Mouse (Mus musculus): ENCODE results near the gene Gabrr1.

Gene Gabrr1

DNA sequence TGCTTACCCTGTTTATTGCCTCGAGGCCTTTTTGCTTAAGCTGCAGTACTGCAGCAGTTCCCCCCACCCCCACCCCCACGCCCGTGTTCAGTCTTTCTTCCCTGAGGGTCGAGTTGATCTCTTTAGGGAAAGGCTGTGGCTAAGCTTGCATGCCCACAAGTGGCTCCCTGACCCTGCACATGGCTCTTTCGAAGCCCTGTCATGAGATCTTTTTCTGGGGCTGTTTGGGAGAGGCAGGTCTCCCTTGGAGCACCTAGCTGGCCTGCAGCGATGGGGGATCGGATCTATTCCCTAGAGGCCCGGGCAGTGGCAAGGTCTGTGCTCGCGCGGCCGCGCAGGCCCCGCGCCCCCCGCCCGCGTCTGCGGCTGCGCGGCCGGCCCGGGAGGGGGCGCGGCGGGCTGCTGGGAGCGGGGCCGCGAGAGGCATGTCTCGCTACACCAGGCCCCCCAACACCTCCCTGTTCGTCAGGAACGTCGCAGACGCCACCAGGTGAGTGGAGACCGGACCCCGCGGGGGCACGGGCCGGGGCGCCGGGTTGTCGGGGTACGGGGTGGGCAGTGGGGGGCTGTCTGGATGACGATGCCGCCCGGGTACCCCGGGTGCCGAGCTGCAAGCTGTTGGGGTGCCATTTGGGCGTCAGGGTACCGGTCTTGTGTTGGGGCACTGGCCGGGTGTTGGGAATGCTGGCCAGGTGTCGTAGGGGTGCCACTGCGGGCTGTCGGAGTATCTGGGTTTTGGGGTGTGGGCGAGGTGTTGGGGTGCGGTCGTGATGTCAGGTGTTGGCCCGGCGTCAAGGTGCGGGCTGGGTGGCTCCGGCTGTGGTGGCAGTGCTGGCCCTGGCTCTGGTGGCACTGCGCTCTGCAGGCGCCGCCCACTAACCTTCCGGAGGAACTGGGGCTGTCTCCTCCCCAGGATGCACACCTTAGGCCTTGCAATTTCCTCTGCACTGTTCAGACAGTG is 76.8 kb downstream of the Gabrr1 start, which contains the start of gene Srsf12:
Gene Srsf12, plus strand, starts transcription at position 111 of the 961 bp plus-strand sequence.
- peak; percentile 69 for DNase-seq
